Mouse (Mus musculus): Measurements from ENCODE around the gene Vamp2.
A peak's percentile ranks its signal among the peaks of the same experiment; 100 is the strongest.

Vamp2 gene

GRCm38 (mm10) chr11:69088103-69088855, at the start of gene Vamp2:
Vamp2 (plus strand) TSS chr11:69088490.
- DNase-seq (ENCODE audit: low spot score in 2 of 2), result peak; percentile 91 to 96

- DNase-seq (ENCODE audit: low spot score in 2 of 2), result peak; percentile 61 to 72
Measured at GRCm38 (mm10) chr11:69045531-69046394, 42.5 kb upstream of the Vamp2 start, which contains the start of gene Aurkb. Aurkb (plus strand) TSS chr11:69045647.

- DNase-seq (ENCODE audit: low spot score in 2 of 2), result no peak
Measured at GRCm38 (mm10) chr11:69046395-69046774, 41.9 kb upstream of the Vamp2 start.

GRCm38 (mm10) chr11:69047592-69047991, 40.7 kb upstream of the Vamp2 start:
- no peak for DNase-seq (ENCODE audit: low spot score in 2 of 2)

- no peak for DNase-seq (ENCODE audit: low spot score in 2 of 2)
Measured at GRCm38 (mm10) chr11:69048151-69048550, 40.1 kb upstream of the Vamp2 start.

GRCm38 (mm10) chr11:69050748-69051147, 37.5 kb upstream of the Vamp2 start:
- DNase-seq (ENCODE audit: low spot score in 2 of 2), result no peak

GRCm38 (mm10) chr11:69051771-69052170, 36.5 kb upstream of the Vamp2 start:
- no peak for DNase-seq (ENCODE audit: low spot score in 2 of 2)

- no peak for DNase-seq (ENCODE audit: low spot score in 2 of 2)
Measured at GRCm38 (mm10) chr11:69052824-69053421, 35.4 kb upstream of the Vamp2 start.

- DNase-seq (ENCODE audit: low spot score in 2 of 2), result no peak
Measured at GRCm38 (mm10) chr11:69053848-69054247, 34.4 kb upstream of the Vamp2 start.

GRCm38 (mm10) chr11:69058265-69058664, 30.0 kb upstream of the Vamp2 start:
- DNase-seq (ENCODE audit: low spot score in 2 of 2), result no peak

- no peak for DNase-seq (ENCODE audit: low spot score in 2 of 2)
Measured at GRCm38 (mm10) chr11:69058729-69059356, 29.4 kb upstream of the Vamp2 start.

- DNase-seq (ENCODE audit: low spot score in 2 of 2), result peak; percentile 95 to 97
Measured at GRCm38 (mm10) chr11:69059357-69059974, 28.8 kb upstream of the Vamp2 start, which contains the start of gene Borcs6. Borcs6 (plus strand) TSS chr11:69059717.

GRCm38 (mm10) chr11:69059975-69060411, 28.3 kb upstream of the Vamp2 start:
- no peak for DNase-seq (ENCODE audit: low spot score in 2 of 2)

- DNase-seq (ENCODE audit: low spot score in 2 of 2), result peak in 1 of 2 experiments; percentile 29
Measured at GRCm38 (mm10) chr11:69060448-69061254, 27.6 kb upstream of the Vamp2 start.

GRCm38 (mm10) chr11:69061255-69061912, 26.9 kb upstream of the Vamp2 start:
- DNase-seq (ENCODE audit: low spot score in 2 of 2), result no peak

- peak; percentile 84 to 85 for DNase-seq (ENCODE audit: low spot score in 2 of 2)
Measured at GRCm38 (mm10) chr11:69062194-69062760, 26.0 kb upstream of the Vamp2 start.

- peak; percentile 98 to 99 for DNase-seq (ENCODE audit: low spot score in 2 of 2)
Measured at GRCm38 (mm10) chr11:69062761-69063224, 25.5 kb upstream of the Vamp2 start.

GRCm38 (mm10) chr11:69063413-69064201, 24.7 kb upstream of the Vamp2 start:
- DNase-seq (ENCODE audit: low spot score in 2 of 2), result peak; percentile 65 to 78
